Mouse (Mus musculus): ENCODE results near the gene Gpld1.
A peak's percentile ranks its signal among the peaks of the same experiment; 100 is the strongest.

Gpld1 gene

DNA sequence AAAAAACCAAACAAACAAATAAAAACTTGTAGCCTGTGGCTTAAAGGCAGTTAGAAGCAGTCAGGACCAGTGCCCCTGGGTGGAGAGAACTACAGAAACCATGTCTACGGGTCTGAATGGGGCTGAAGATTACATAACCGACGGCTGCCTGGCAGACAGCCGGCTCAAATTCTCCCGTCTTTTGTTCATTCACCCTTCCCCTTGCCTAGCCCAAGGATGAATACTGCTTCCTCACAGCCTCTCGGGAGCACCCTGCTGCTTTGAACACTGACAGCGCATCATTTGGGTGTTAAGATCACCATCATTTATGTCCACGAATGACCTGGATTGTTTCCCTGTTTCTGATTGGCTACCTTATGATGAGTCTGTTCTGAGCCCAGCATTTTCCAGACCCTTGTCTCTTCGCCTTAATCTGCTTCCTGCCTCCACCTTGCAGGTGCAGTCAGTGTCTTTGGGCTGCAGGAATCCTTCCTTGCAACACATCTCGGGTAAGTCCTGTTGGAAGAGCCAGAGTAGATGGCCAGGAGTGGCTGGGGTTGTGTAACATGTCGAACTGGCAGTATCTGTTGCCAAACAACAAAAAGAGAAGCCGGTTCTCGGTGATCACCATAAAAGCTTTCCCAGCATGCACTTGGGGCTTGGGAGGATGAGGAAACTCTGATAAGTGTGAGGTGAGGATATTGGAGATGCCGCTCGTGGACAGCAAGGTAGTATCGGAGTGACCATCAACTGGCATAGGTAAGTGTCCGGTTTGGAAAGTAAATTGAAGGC is at the start of gene Gpld1:
Gene Gpld1, plus strand, starts transcription at position 641 of the 771 bp plus-strand sequence.
- no peak for DNase-seq (ENCODE audit: low read depth, low spot score)

DNA sequence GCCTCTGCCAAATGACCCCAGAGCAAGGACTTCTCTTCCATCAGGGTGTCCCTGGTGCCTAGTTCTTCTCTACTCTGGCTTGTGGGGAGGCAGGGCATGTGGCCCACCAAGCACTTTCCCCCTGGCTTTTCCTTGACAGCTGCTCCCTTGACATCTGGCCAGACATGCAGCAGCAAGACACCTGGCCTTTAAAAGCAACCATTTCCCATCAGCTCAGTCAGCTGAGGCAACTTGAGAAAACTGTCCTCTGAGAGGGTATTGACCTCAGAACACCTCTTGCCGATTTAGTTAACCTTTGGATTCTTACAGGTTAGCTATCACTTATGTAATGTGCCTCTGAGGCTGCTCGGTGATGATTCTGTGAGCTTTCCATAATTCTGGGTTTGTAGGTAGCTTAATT is 49.1 kb upstream of the Gpld1 start:
- no peak for DNase-seq (ENCODE audit: low read depth, low spot score)

DNA sequence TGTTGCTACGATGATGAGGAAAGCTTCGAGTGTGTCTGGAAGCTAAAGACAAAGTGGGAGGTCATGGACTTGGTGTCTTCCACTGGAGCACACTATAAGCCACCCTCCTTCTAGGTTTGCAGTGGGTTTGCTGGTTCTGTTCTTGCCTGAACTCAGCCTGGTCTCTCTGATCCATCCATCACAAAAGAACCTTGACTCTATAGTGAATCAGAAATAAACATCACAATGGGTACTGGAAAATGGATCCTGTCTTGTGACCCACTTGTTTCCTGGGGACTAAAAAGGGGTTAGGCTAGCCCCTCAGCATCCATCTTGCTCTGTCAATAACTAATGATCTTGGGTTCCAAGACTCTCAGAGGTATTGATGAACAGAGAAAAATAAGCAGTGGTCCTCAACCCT is 41.0 kb upstream of the Gpld1 start:
- no peak for DNase-seq (ENCODE audit: low read depth, low spot score)

DNA sequence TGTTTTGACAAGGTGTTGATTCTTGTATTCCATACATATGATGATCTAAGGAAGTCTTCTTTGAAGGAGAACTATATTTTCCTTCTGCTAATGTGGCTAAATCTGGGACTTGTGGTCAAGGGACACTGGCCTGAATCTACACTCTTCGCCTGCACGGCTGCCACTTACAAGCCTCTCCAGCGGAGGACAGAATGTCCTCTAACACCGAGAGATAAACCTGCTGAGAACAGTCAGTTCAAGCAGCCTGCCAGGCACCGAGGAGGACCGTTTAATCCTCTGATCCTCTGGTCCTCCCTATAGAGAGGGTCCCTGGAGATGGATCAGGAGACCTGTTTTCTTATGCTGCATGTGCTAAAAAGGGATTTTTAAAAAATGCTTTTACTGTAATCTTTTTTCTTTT is 39.5 kb upstream of the Gpld1 start:
- DNase-seq (ENCODE audit: low read depth, low spot score), result no peak

DNA sequence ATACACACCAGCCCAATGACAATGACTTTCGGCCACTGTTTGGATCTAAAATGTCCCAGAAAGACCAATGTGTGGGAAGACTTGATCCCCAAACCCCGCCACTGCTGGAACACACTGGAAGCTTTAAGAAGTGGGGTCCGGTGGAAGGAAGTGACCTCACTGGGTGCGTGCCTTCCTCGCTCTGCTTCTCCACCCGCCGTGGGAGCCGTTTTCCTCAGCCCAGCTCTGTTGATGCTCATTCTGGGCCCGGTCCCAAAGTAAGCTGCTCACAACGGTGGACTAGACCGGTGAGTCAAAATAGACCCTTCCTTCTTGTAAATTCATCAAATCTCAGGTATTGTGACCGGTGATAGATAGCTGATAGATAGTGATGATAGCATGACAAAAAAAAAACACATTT is 37.5 kb upstream of the Gpld1 start:
- no peak for DNase-seq (ENCODE audit: low read depth, low spot score)

DNA sequence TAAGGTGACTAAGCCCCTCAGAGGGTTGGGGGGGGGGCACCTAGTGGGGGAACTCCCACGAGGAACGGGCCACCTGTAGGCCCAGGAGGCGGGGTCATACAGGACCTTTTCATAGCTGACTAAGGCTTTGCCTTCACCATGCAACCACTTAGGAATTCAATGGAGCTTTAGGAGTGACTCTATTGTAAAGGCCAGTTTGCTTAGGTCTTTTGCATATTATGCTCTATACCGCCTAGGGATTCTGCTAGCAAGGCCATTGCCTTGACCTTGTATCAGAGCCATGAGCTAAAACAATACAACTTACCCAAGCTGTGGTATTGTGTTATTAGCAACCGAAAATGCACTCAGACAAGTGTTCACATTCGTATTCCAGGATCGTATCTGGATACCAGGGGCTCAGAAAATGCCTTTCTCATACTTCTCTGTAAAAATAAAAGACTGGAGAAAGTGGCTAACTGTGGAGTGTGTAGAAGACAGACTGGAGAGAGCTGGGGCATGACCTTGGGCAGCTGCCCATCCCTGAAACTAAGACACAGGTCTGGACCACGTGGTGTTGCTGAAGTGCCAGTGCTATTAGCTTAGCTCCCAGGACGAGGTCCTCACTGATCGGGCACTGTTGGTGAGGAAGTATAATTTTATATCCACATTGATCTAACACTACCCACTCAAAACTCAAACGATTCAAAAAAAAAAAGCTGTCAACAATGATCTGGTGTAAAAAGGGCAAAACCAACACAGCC is 36.0 kb upstream of the Gpld1 start:
- no peak for DNase-seq (ENCODE audit: low read depth, low spot score)

DNA sequence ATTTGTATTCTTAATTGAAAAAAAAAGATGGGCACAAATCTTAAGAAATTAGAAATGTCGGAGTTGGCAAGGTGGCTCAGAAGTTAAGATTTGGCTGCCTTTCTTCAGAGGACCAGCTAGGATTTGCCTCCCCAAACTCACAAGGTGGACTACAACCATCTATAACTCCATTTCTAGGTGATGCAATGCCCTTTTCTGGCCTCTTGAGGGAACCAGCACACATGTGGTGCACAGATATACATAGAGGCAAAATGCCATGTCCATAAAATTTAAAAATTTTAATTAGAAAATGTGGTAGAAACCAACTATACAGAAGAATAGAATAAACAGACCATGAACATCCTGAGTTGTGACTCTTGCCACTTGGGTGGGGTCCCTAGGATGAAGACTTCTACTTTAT is 33.8 kb upstream of the Gpld1 start:
- DNase-seq (ENCODE audit: low read depth, low spot score), result no peak

DNA sequence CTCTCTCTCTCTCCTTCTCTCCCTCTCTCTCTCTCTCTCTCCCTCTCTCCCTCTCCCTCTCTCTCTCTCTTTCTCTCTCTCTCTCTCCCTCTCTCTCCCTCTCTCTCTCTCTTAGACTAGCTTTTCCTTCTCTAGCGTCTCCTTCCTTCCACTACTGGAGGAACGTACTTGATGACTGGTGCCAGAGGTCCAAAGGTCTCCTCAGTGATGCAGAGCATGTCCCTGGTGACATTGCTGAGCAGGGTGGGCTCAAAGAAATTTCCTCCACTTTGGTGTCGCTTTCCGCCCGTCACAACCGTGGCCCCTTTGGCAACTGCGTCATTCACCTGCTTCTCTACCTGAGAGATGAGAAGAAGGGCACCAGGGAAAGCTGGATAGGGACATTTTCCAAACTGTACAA is 29.4 kb upstream of the Gpld1 start:
- no peak for DNase-seq (ENCODE audit: low read depth, low spot score)

DNA sequence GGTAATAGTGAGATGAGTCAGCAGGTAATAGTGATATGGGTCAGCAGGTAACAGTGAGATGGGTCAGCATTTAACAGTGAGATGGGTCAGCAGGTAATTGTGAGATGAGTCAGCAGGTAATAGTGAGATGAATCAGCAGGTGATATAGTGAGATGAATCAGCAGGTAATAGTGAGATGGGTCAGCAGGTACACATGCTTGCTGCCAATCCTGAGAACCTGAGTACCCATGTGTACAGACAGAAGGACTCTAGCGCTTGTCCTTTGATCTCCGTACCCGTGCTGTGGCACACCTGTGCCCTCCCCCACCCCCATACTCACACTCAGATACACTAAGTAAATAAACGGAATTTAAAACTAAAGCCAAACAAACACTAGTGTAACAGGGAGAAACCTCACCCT is 28.0 kb upstream of the Gpld1 start:
- DNase-seq (ENCODE audit: low read depth, low spot score), result no peak

DNA sequence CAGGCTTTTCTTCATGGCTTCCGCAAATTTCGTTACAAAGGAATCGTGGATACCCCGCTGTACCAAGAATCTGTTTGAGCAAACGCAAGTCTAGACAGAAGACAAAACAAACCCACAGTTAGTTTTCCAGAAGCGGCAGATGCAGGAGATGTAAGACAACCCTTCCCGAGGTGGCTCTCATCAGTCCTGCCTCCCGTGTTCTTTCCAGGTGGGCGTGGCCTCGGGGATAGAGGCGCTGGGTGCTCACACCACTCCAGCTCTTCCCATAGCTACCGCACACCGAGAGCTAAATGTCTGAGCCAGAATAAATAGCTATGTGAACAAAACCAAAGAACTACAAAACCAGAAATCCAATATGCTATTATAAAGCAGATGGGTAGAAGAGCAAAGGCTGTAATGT is 27.1 kb upstream of the Gpld1 start:
- no peak for DNase-seq (ENCODE audit: low read depth, low spot score)

DNA sequence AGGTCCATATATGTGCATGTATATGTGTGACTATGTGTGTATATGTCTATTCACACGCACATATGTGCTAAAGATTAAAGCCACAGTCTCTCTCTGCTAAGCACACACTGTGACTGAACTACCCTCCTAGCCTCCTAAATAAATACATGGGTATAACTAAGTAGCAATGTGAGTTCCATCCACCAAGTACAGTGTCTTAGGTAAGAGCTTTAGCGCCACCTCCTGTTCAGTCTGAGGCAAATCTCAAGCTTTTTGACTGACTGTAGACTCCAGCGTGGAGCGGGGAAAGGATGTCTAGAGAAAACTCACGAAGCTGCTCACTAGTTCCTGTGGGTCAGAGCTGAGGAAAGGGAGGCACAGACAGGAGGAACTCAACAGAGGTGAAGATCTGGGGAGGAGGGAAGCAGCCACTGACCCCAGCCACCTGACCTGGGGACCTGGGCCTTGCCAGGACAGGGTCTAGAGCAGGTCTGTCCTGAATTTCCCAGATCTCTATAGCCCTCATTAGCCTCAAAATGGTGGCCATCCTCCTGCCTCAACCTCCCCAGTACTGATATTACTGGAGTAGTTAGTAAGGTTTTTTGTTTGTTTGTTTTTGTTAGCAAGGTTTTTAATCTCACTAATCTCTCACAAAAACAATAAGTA is 22.5 kb upstream of the Gpld1 start:
- DNase-seq (ENCODE audit: low read depth, low spot score), result peak; percentile 73

DNA sequence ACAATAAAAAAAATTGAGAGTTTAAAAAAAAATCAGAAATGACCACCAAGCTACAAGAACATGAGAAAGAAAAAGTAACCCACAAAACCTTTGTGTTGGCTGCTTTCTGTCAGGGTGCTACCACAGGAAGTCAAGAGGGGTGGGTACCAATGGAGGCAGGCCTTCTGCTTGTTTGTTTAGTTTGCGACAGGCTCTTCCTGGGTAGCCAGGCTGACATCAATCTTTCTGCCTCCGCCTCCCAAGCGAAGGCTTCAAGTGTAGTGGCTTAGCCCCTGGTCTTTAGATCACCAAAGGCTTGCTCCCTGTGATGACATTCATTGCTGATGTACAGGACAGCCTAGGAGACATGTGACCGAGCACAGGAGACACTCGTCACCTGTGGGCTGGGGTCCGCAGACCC is 21.7 kb upstream of the Gpld1 start:
- no peak for DNase-seq (ENCODE audit: low read depth, low spot score)

DNA sequence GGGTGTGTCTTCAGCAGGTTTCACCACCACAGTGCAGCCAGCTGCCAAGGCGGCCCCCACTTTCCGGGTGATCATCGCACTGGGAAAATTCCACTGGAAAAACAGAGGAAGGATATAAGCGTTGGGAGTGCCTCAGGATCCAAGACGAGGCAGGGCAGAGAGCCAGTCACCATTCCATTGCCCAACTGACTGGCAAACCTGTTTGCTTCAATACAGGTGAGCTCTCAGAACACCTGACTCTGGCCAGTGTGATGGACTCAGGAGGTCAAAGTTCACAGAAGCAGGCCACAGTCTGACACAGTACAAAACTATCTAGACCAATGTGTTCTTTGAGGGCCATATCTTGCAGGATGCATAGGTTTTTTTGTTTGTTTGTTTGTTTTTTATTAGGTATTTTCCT is 19.0 kb upstream of the Gpld1 start:
- no peak for DNase-seq (ENCODE audit: low read depth, low spot score)

DNA sequence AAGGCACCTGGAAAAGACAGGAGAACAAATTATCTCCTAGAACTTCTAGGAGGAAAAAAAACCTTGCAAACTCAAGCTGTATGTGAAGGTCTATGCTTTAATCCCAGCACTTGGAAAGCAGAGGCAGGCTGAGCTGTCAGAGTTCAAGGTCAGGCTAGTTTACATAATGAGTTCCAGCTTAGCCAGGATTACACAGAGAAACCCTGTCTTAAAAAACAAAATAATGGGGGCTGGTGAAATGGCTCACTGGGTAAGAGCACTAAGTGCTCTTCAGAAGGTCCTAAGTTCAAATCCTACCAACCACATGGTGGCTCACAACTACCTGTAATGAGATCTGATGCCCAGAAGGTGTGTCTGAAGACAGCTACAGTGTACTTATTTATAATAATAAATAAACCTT is 12.4 kb upstream of the Gpld1 start:
- no peak for DNase-seq (ENCODE audit: low read depth, low spot score)

DNA sequence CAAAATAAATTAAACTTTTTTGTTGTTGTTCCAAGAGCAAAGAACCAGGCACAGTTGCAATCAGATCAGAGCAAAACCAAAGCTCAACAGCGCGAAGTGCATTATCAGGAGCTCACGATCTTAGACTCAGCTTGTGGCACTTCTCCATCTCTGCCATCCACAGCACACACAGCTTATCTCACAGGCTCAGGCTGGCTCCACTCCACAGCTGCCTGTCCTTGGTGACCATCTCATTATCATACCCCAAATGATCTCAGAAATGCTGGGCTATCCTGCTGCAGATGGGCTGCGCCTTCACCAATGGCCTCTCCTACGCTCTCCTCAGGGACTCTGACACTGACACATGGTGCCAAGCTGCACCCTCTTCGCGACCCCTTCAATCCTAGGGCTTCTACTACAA is 9.8 kb upstream of the Gpld1 start:
- DNase-seq (ENCODE audit: low read depth, low spot score), result no peak

DNA sequence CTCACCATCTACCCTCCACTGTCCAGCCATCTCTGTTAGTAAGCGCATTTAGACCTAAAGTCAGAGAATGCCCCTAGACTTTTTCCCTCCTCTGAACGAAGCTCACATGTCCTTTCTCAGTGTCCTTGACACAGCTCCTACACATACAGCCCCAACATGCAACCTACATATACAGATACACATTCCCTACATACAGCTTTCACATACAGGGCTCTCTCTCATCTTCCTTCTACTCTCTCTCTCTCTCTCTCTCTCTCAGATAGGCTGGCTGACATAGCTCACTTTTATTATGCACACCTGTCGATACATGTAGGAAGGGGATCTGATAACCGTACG is 6.2 kb upstream of the Gpld1 start:
- DNase-seq (ENCODE audit: low read depth, low spot score), result no peak

DNA sequence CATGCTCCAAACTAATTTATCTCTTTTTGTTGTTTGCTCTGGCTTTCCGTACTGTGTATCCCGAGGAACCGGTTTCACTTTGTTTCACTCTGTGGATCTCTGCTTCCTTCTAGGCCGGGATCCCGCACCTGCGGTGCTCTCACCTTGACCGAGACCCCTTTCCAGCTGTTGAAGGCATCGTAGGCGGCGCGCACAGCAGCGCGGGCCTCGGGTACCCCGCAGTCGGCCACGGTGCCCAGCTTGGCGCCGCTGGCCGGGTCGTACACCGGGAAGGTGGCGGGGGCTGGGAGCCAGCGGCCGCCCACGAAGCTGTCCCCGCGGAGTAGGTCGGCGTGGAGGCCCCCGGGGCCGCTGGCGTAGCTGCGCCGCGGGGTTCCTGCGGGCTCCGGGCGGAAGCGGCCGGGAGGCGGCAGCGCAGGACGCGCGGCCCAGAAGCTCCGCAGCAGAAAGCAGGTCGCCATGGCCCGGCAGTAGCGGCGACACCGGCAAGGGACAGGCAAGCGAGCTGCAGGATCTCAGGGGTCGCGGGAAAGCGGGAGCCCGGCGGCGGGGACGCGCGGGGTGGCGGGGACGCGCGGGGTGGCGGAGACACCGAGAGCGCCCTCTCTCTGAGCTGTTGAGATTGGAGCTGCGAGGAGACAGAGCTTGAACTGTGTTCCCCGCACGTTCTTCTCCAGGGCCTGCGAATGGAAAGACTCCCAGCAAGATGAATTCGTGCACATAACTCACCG is 5.7 kb upstream of the Gpld1 start, which contains the start of gene Aldh5a1:
Gene Aldh5a1, minus strand, starts transcription at position 554 of the 731 bp plus-strand sequence.
- DNase-seq (ENCODE audit: low read depth, low spot score), result peak; percentile 73

DNA sequence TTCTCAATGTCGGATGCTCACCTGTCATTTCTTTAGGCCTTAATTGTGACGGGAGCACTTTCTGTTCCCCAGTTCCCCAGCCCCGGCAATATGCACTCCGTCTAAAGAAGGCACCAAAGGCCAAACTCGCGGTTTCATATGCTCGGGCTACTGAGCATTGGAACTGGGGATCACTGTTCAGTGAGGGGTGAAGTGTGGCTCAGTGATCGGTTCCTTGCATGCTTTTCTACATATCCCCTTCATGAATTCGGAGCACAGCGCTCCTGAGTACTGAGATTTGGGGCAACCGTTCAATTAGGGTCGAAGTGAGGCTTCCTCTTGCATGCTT is 5.1 kb upstream of the Gpld1 start:
- DNase-seq (ENCODE audit: low read depth, low spot score), result peak; percentile 12

DNA sequence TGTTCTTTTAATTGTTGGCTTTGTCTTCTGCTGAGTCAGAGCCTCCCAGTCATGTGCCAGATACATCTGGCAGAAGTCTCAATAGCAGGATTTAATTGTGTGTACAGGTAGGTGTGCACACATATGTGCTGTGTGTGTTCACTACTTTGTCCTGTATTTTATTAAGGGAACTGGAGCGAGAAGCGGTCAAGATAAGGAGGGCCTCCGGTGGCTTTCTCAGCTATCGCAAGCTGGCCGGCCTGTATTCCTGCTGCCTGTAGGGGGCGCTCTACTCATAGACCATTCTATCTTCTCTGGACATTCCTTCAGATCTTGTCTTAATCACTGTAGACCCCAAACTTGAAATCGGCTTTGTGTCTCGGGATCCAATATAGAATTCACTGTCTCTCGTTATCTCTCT is 4.3 kb upstream of the Gpld1 start:
- DNase-seq (ENCODE audit: low read depth, low spot score), result peak; percentile 76

DNA sequence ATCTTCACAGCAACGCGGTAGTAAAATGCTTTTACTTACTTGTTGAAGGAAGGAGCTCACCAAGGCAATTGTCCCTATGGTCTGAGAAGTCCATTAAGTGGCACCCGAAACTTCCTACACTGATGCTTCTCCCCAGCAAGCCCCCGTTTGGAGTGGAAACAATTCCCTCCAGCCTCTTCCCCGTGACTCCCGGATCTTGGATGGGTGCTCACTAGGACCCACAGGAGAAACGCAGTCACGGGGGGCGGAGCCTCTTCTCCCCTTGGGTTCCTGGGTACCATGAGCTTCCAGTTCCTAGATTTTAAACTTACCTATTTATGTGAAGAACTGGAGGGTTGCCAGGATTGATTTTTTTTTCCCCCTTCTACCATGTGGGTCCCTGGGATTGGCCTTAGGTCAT is 3.5 kb upstream of the Gpld1 start:
- DNase-seq (ENCODE audit: low read depth, low spot score), result no peak

DNA sequence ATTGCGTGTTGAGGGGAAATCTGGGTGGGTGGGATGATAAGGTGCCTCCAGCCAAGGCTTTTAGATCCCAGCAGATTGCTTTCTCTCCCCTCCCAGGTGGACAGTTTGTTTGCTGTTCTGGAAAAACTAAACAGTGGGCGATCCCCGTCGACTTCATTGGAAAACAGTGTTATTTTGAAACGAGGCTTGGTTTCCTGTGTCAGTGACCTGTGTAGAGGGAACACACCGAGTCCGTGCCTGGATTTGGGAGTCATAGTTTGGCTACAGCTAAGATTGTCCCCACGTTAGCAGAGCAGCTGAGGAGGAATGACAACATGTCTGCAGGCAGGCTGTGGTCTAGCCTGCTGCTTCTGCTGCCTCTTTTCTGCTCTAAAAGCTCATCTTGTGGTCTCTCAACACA is 351 bp downstream of the Gpld1 start:
- DNase-seq (ENCODE audit: low read depth, low spot score), result no peak

DNA sequence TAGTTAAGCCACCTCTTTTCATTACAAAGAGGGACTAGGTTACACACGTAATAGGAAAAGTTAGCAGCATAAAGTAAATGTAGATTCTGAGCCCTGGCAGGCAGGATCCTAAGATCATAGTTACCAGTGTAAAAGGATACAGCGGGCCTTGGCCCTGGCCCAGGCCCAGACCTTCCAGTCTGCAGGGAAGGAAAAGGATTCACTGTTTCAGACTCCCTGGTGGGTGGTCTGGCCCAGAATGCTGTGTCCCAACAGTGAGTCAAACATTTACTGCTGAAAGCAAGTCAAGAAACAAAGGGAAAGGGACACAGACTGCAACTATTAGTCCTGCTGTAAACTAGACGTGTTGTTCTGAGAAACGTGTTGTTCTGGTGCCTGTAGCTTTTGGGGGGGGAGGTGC is 2.6 kb downstream of the Gpld1 start:
- peak; percentile 44 for DNase-seq (ENCODE audit: low read depth, low spot score)

Measured in mesoderm, embryonic 11.5 days (tissue).